Mouse (Mus musculus) hematopoietic stem cell, adult 5-6 weeks (primary cell): ENCODE measurements around the gene Rbm45. TPM values are rescaled to one million over a fixed set of nuclear protein-coding genes. Genes with fewer than 3 reads are reported as not detected.

Experiments used
- ATAC-seq, 2 experiments: fragments of 125-278 bp in 1 of 2; replicated peaks in 1 of 2; 2 replicates each; pipeline ENCODE4 v1.8.0; 2016 to 2017; ENCODE audit warnings: inconsistent platforms in 2 of 2, mild to moderate bottlenecking in 2 of 2, moderate number of reproducible peaks in 2 of 2, low read depth in 1 of 2, moderate TSS enrichment in 1 of 2; ENCODE audit not compliant: low FRiP score in 2 of 2, poor library complexity in 2 of 2, severe bottlenecking in 2 of 2, insufficient read depth in 1 of 2, low TSS enrichment in 1 of 2
- total RNA-seq: library from RNA; stranded (forward); fragments of 172-1452, 232-1000 nt; gene quantifications from 2 replicates; pipeline ENCODE4 v1.2.3, GENCODE M21; 2017

Gene Rbm45
- total RNA-seq, 1 experiment from 2014 or later: 57.5 TPM

GRCm38 (mm10) chr2:76370656-76370922, 805 bp downstream of the Rbm45 start:
- 0 out of 4 replicates have a peak, but pooled peaks of 1 of the 2 experiments have one; percentile 22 for ATAC-seq

DNA sequence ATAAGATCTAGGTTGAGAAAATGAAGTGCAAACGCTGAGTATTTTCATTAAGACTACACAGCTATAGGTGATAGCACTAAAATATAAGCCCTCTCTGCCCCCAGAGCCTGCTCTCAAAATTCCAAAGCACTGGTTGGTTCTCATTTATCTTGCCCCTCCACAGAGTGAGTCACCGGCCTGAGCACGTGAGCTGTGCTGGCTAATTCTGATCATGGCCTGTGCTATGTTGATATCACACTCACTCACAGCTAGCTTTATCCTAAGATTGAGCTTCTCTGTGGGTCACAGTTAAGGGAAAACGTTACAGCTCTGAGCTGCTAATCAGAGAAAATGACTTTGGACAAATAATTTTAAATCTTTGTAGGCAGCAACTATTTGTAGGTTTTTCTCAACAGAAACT, 2.5 kb downstream of the Rbm45 start:
- ATAC-seq: no peak

DNA sequence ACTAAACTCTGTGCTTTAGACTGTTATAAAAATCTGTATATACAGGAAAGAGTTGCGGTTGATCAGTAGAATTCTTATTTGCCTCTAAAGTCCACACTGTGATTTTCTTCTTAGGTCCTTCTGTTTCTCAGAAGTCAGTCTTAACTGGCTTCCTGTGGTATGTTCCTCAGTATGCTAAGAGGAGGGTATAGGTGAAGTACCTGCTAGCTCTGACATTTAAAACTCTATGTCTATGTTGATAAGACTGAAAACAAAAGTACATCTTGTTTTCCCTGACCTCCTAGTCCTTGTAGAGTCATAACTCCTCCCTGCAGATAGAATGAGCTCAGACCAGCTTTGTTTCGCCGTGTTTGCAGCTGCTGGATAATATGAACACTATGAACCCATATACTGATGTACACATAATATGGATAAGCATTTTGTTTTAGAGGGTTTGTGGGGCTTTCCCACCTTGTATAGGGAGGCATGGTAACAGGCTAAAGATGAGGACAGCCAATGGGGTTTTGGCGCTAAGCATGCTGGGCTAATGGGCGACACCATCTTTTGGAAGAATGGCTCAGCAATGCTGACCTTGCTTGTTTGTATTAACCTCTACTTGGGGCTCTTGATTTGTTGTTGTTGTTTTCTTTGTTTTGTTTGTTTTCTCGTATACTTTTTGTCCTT, 4.9 kb downstream of the Rbm45 start:
- no peak for ATAC-seq

DNA sequence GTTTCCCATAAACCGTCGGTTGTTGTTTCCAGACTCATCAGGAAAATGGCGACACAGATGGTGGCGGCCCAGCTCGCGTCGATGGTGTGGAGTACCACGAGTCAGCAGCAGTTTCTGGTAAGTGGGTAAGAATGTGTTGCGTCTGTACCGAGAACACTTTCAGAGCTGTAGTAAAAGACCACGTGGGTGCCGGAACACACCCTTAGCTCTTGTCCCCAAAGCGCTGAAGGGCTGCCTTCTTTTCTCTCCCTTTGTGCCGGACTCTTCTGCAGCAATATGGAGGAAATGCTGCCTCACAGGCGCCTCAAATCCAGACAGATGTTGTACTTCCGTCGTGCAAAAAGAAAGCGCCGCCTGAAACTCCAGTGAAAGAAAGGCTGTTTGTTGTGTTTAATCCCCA, 8.9 kb downstream of the Rbm45 start:
- no peak for ATAC-seq

DNA sequence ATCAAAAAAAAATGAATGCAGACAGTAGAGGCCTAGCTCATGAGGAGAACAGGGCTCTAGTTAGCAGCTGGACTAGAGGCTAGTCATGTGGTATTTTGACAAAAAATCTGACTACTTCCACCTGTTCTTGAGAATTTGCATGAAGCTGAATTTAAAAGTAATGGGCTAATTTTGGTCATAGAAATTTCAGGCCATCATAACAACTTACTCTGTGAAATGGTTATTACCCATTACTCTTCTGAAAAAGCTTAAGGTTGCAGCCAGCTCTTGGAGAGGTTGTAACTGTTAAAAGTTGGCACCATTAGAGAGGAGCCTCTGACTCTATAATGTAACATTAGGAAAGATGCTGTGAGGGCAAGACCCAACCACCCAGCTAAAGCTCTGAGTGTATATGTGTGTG, 16.7 kb downstream of the Rbm45 start:
- no peak for ATAC-seq

DNA sequence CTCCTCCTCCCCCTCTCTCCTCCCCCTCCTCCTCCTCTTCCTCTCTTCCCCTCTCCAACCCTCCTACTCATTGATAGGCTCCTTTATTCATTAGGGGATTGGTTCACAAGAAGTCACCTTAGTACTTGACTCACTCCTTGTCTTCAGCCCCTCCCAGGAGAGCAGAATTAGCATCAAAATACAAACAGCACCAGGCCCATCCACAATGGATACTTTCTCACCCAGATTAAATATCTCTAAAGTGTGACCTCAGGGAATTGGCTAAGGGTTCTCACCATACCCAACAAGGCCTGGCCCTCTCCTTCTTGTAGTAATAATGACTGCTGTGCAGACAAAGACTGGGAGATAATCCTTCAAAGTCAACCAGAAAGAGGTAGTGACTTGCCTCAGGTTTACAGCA, 30.4 kb downstream of the Rbm45 start:
- no peak for ATAC-seq

GRCm38 (mm10) chr2:76405596-76406150, 35.9 kb downstream of the Rbm45 start:
- no peak for ATAC-seq

DNA sequence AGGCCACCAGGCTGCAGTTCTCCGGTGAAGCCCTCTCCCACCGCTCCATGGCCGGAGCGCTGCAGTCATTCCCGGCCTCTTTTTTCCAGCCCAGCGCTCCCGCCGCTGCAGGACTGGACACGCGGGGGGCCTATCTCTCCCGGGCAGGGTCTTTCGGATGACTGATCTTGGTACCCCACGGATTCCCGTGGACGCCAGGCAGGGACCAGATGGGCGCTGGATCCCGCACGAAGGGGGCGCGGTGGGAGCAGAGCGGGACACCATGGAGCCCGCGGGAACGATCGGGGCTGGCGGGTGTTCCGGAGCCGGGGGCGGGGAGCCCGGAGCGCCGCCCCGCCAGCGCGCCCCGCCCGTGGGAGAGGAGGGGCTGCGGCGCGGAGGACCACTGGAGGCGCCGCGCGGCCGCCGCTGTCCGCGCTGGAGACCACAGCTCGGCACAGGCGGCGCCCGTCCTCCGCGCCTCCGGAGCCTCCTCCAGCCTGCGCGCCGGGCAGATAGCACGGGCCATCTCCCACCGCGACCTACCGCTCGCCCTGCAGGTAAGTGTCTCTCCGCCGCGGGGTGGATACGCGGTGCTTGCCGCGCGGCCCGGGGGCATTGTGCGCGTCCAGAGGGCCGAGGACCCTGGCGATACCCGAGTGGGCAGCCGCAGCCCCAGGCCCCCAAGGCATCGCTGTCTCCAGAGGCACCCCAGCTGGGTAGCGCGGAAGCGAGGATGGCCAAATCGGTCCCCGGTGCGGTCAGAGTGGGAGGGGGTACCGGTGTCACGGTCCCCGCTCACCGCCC, 36.6 kb downstream of the Rbm45 start, which contains the start of gene Osbpl6:
Gene Osbpl6, plus strand, starts transcription at position 358 of the 786 bp plus-strand sequence.
- ATAC-seq: peak in 1 of 2 experiments; percentile 21; a peak in 1 of 4 replicates

DNA sequence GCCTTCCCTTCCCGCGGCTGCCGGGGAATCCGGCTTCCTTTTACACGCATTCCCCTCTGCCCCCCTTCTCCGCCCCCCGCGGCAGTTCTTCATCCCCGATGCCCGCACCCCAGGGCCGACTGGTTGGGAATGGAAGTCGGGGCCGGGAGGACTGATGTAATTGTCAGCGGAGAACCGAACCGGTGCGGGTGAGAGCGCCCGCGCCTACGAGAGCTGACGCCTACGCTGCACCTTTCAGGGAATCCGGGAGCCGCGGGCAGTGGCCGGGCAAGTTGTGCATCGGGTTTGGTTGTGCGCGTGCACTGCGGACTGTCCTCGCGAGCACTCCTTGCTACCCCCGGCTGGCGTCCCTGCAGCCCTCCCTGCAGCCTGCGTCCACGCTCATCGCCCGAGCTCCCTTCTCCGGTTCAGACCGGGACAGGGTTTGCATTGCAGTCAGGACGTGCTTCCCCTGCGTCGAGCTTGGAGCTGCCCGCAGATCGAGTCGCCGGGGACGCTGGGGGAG, 37.2 kb downstream of the Rbm45 start:
- ATAC-seq: peak; percentile 47 to 61

DNA sequence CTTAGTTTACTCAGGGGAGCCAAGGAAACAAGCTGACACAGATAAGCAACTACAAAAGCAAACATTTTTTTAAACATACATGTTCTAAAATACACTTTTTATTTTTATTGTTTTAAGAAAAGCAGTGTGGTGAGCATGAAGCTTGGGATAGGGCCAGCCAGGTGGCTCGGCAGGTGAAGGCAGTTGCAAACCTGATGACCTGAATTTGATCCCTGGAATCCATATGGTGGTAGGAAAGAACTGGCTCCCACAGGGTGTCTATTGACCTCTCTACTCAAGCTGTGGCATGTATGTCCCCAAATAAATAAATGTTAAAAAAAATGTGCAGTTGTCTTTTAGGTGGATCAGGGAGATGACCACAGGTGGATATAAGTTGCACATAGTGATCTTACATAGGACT, 39.7 kb downstream of the Rbm45 start:
- ATAC-seq: no peak

GRCm38 (mm10) chr2:76409986-76410385, 40.2 kb downstream of the Rbm45 start:
- no peak for ATAC-seq

DNA sequence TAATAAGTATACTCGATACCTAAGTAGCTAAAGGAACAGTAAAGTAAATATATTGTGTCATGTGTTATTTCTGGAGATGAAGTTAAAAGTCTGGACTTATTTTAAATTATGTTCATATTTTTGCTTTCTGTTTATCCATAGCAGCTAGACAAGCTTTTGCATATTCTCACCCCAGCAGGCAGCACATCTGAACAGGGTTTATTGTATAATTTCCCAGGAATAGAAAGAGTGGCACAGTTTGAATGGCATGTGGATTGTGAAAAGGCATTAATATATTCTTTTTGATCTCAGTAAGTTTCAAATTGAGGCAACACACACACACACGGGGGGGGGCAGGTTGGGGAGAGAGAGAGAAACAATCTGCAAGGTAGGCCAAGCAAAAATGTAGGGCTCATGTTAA, 43.1 kb downstream of the Rbm45 start:
- no peak for ATAC-seq

DNA sequence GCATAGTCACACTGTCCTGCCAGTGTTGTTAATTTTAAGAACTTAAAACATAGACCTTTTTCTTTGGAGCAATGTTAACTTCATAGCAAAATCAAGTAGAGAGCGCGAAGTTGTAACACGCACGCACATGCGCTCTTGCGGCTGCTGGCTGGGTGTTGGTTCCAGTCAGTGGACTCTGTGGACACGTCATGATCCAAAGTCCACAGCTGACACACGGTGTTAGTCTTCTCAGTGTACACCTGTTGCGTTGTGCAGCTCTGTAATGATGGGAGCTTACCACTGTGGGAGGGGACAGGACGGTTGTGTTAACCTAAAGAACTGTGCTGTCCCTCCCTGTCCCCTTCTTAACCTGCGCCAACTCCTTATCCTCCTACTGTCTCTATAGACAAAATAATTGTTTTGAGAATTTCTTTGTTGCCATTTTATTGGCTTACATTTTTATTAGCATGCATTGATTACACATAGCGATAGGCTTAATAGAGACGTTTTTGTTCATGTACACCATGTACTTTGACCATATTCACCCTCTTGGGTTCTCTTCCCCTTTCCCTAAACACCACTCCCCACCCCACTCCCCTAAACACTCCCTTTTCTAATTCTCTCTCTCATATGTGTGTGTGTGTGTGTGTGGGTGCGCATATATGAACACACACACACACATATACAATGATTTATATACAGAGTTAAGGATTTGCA, 47.8 kb downstream of the Rbm45 start:
- no peak for ATAC-seq

DNA sequence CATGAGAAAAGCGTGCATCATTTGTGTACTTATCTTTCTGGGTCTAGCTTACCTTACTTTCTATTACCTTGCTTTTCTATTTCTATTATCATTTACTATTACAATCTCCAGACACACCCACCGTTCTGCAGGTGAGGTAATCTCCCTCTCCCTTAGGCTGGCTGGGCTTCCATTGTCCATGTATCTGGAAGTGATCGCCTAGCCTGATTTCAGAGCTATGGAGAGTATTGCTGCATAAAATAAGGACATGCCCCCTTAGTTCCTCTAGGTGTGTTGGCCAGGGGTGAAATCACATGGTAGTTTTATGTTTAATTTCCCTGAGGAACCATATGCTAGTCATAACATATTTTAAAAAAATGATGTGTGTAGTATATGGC, 48.3 kb downstream of the Rbm45 start:
- no peak for ATAC-seq

- no peak for ATAC-seq
Measured at GRCm38 (mm10) chr2:76421411-76421924, 51.7 kb downstream of the Rbm45 start.

DNA sequence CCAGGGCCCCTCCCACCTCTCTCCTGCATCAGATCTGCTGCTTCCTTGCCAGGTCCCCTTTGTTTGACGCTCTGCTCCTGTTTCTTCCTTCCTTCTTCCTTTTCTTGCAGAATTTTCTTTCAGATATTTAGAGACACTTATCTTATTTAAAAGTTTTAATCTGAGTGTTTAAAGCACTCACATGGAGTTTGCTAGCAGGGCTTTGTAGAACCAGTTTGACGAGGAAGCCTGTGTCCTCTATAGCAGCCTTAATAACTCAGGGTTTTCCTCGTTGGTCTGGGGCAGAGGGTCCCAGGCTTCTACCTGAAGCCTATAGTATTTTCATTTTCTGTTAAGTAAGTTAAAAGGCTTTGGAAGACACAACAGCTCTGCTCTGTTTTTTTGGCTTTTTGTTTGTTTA, 57.0 kb downstream of the Rbm45 start:
- no peak for ATAC-seq

GRCm38 (mm10) chr2:76429318-76429717, 59.5 kb downstream of the Rbm45 start:
- no peak for ATAC-seq

DNA sequence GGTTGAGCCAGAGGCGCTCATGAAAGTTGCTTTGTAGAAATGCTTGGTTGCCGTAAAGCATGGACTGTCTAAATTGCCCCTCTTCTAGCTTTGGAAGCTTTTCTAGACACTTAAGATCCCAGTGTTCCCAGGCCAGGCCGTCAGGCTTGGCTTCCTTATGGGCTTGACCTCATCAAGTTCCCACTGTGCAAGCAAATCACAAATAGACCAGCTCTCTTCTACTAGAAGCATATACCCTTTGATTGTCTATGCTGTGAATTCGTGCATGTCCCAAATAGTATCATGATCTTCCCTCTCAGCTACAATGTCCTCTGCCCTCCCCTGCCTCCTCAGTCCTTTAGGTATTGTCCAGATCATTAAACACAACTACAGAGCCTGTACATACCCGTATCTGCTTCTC, 60.1 kb downstream of the Rbm45 start:
- ATAC-seq: no peak
